Mouse (Mus musculus) kidney, postnatal 0 days (tissue): ENCODE data around the gene Efcab6. TPM values are rescaled to one million over a fixed set of nuclear protein-coding genes. Genes with fewer than 3 reads are reported as not detected.

Experiments used
- ATAC-seq: fragments of 200-750 bp; cut with Nextera tagmentation; replicated peaks from 2 replicates; pipeline ENCODE4 v1.8.0; 2017; ENCODE audit warnings: low read depth, moderate number of reproducible peaks, moderate TSS enrichment, moderate library complexity; ENCODE audit not compliant: low FRiP score
- DNase-seq: peaks from one replicate; pipeline ENCODE4 v3.0.0-alpha.2; 2016; ENCODE audit warnings: low spot score
- H3K27ac ChIP-seq: fragments of 300-500 bp; sonication (generic); 2 replicates; pipeline ENCODE4 v1.5.1; 2014; ENCODE audit warnings: mild to moderate bottlenecking
- H3K27me3 ChIP-seq: fragments of 300-500 bp; sonication (generic); 2 replicates; pipeline ENCODE4 v1.6.1; 2014; ENCODE audit warnings: low read length, mixed read lengths; ENCODE audit not compliant: insufficient read depth
- H3K36me3 ChIP-seq: fragments of 300-500 bp; sonication (generic); 2 replicates; pipeline ENCODE4 v1.6.1; 2014; ENCODE audit warnings: low read length, mixed read lengths; ENCODE audit not compliant: insufficient read depth
- H3K4me1 ChIP-seq: fragments of 300-500 bp; sonication (generic); replicated peaks from 2 replicates; pipeline ENCODE4 v1.6.1; 2014; ENCODE audit warnings: antibody characterized with exemption, low read length, mixed read lengths; ENCODE audit not compliant: insufficient read depth
- H3K4me2 ChIP-seq: fragments of 300-500 bp; sonication (generic); 2 replicates; pipeline ENCODE4 v1.6.1; 2014; ENCODE audit warnings: mild to moderate bottlenecking, low read length, moderate library complexity, mixed read lengths
- H3K4me3 ChIP-seq: fragments of 300-500 bp; sonication (generic); replicated peaks from 2 replicates; pipeline ENCODE4 v1.5.1; 2014; ENCODE audit warnings: low read depth, low read length
- H3K9ac ChIP-seq: fragments of 300-500 bp; sonication (generic); 2 replicates; pipeline ENCODE4 v1.6.1; 2014; ENCODE audit warnings: low read depth, low read length
- H3K9me3 ChIP-seq: fragments of 300-500 bp; sonication (generic); replicated peaks from 2 replicates; pipeline ENCODE4 v1.6.1; 2016; ENCODE audit warnings: low read length, inconsistent platforms, mixed read lengths
- CTCF ChIP-seq: IDR thresholded peaks from 2 replicates; pipeline ENCODE4 v1.5.1; 2016; ENCODE audit warnings: antibody characterized with exemption, low read depth, mild to moderate bottlenecking, moderate library complexity
- WGBS: fragments of 180-500 bp; shearing (Covaris S2); extraction: QIAGEN DNeasy Blood & Tissue Kit; methylation state at CpG from one replicate; pipeline ENCODE4 v1.1.7; 2014; 5-methylcytosine and 5-hydroxymethylcytosine counted together
- polyA plus RNA-seq: library from polyadenylated mRNA; unstranded; fragments of >200 nt; fragmentation: Nextera tagmentation; extraction: Ambion mirVana; gene quantifications from 2 replicates; pipeline ENCODE4 v1.2.1, GENCODE M21; 2015

The Efcab6 gene
- polyA plus RNA-seq, 1 experiment from 2014 or later, result 0.63 TPM

DNA sequence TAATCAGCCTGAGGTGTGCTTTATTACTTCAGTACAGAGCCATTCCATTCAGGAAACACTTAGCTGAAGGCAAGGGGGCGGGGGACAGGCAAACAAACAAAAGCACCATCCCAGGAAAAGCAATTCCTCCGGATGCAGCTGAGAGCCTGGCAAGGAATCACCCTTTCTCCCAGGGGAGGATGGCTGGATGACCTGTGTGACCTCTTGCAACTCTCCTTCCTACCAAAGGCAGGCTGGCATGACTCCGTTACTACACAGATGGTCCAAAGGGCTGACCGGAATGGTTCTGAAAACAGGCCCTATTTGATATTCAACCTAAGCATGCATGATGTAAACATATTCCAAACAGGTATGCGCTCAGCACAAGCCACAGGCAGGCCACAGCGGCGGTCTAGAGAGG lies 15.6 kb downstream of the Efcab6 start:
- no peak overlapping the region for H3K27ac ChIP-seq
- H3K27me3 ChIP-seq, result no peaks in the 10 kb centered on the region
- H3K4me1 ChIP-seq, result no peaks in the 10 kb centered on the region
- no peaks in the 10 kb centered on the region for H3K36me3 ChIP-seq
- WGBS, result 39% methylated on average over 7 of the region's 7 CpGs
- DNase-seq (no peak), ATAC-seq (no peak)
- TF ChIP-seq CTCF, result no peak
- no peak overlapping the region for H3K9ac ChIP-seq
- no peak overlapping the region for H3K4me3 ChIP-seq
- H3K4me2 ChIP-seq, result no peak overlapping the region
- peaks cover 2% of the 10 kb centered on the region; the same call in 1 of the 2 replicates for H3K9me3 ChIP-seq

DNA sequence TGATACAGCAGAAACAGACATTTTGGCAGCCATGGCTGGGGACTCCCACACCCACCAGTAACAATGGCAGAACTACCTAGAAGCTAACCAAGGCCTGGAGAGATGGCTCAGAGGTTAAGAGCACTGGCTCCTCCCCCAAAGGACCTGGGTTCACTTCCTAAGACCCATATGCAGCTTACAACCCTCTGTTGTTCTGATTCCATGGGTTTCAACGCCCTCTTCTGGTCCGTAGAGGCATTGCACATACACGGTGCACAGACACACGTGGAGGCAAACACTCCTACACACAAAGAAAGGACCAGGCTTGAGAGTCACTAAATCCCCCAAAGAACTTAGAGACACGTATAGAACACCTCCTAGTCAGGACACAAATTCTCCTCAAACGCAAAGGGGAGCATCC lies 19.6 kb downstream of the Efcab6 start:
- Histone ChIP-seq H3K4me2 (no peak overlapping the region), H3K4me3 (no peak overlapping the region), H3K4me1 (no peaks in the 10 kb centered on the region), H3K27ac (no peak overlapping the region), H3K36me3 (no peaks in the 10 kb centered on the region), H3K9ac (no peak overlapping the region), H3K9me3 (peaks cover 3% of the 10 kb centered on the region; the same call in 1 of the 2 replicates), H3K27me3 (no peaks in the 10 kb centered on the region)
- TF ChIP-seq CTCF, result no peak
- 89% methylated on average over 6 of the region's 6 CpGs for WGBS
- no peak for DNase-seq
- no peak for ATAC-seq

DNA sequence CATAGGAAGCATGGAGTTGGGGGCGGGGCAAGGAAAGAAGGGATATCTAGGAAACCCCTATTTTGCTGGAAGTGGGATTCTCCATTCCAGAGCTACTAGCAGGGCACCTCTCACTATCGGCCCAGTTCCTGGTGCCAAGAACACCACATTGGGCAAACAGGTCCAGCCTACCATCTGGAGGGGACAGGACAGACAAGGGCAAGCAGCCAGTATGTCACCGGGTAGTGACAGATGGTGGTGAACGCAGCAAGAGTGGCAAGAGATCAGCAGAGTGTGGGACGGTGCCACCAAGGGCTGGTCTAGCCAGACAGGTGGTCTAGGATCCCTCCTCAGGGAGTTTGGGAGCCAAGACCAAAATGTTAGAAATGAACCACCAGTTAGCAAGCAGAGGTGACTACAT lies 28.1 kb downstream of the Efcab6 start:
- H3K4me3 ChIP-seq, result no peak overlapping the region
- H3K4me1 ChIP-seq, result no peaks in the 10 kb centered on the region
- H3K9me3 ChIP-seq, result no peaks in the 10 kb centered on the region
- H3K27me3 ChIP-seq, result no peaks in the 10 kb centered on the region
- 88% methylated on average over 5 of the region's 5 CpGs for WGBS
- no peak for DNase-seq
- no peak overlapping the region for H3K4me2 ChIP-seq
- H3K36me3 ChIP-seq, result no peaks in the 10 kb centered on the region
- H3K27ac ChIP-seq, result no peak overlapping the region
- no peak for ATAC-seq
- no peak overlapping the region for H3K9ac ChIP-seq
- no peak for TF ChIP-seq CTCF

DNA sequence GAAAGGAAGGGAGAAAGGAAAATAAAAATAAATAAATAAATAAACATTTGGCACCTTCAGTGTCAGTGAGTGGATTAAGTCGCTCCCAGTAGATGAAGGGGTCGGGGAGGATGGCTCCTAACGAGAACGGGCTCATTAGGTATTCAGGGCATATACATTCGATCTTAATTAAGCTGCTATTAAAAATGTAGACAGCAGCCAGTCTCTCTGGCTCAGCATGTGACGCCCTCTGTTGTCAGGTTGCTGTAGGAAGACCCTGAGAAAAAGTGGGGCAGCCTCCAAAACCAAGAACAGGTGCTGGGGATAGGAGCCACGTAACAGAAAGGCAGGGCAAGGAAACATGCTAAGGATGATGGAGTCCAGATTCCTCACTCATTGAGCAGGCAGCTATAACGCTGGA lies 39.5 kb downstream of the Efcab6 start:
- ATAC-seq (no peak), DNase-seq (no peak)
- H3K27ac ChIP-seq, result no peak overlapping the region
- TF ChIP-seq CTCF, result no peak
- H3K4me3 ChIP-seq, result no peak overlapping the region
- H3K9ac ChIP-seq, result no peak overlapping the region
- 76% methylated on average over 8 of the region's 8 CpGs for WGBS
- no peaks in the 10 kb centered on the region for H3K4me1 ChIP-seq
- H3K27me3 ChIP-seq, result no peaks in the 10 kb centered on the region
- no peaks in the 10 kb centered on the region for H3K36me3 ChIP-seq
- no peaks in the 10 kb centered on the region for H3K9me3 ChIP-seq
- no peak overlapping the region for H3K4me2 ChIP-seq

DNA sequence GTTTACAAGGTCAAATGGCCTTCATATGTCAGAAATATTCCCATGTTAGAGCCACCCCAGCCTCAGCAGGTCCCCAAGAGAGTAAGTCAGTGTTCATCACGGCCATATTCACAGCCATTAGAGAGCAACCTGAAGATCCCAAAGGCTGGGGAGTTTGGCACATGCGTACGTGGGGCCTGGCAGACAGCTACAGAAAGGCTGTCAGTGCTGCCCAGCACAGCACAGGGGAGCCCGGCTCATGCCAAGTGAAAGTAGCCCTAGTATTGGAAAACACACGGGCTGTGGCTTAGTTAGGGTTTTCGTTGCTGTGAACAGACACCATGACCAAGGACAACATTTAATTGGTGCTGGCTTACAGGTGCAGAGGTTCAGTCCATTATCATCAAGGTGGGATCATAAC lies 40.3 kb downstream of the Efcab6 start:
- Histone ChIP-seq H3K36me3 (no peaks in the 10 kb centered on the region), H3K4me2 (no peak overlapping the region), H3K27ac (no peak overlapping the region), H3K4me1 (no peaks in the 10 kb centered on the region), H3K4me3 (no peak overlapping the region), H3K27me3 (no peaks in the 10 kb centered on the region), H3K9me3 (no peaks in the 10 kb centered on the region), H3K9ac (no peak overlapping the region)
- ATAC-seq (no peak), DNase-seq (no peak)
- 89% methylated on average over 6 of the region's 6 CpGs for WGBS
- TF ChIP-seq CTCF, result no peak

DNA sequence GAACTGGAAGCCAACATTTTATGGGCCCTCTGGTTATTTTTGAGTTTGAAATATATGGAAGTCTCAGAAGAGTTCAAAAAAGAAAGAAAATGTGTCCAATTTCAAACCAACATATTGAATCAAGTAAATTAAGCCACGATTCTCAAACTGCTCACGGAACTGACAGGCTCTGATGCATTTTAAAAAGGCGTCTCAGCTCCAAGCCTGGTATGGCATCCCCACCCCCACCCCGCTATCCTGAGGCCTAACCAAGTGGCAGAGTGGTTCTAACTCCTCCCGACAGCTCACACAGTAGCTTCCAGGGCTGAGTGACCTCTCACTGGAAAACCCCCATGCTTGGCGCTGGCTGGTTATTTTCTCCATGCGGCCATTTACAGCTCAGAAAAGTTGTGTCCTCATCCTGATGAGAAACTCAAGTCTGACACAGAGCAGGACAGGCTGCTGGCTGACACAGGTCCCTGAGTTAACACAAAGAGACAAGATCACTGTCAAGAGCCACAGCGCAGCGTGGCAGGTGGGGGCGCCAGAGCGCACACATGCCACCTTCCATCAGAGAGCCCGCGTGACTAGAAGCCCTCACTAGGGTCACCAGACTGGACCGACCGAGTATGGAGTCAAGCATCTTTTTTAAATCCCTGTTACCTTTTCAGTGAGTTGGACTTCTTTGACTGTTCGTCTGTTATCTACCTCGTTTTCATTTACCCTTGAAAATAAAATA lies 55.7 kb downstream of the Efcab6 start:
- H3K4me1 ChIP-seq, result no peaks in the 10 kb centered on the region
- no peak for TF ChIP-seq CTCF
- H3K27ac ChIP-seq, result no peak overlapping the region
- no peak for ATAC-seq
- no peak overlapping the region for H3K4me2 ChIP-seq
- DNase-seq, result no peak
- no peaks in the 10 kb centered on the region for H3K27me3 ChIP-seq
- no peaks in the 10 kb centered on the region for H3K9me3 ChIP-seq
- H3K36me3 ChIP-seq, result no peaks in the 10 kb centered on the region
- no peak overlapping the region for H3K9ac ChIP-seq
- WGBS, result 53% methylated on average over 17 of the region's 17 CpGs
- no peak overlapping the region for H3K4me3 ChIP-seq

DNA sequence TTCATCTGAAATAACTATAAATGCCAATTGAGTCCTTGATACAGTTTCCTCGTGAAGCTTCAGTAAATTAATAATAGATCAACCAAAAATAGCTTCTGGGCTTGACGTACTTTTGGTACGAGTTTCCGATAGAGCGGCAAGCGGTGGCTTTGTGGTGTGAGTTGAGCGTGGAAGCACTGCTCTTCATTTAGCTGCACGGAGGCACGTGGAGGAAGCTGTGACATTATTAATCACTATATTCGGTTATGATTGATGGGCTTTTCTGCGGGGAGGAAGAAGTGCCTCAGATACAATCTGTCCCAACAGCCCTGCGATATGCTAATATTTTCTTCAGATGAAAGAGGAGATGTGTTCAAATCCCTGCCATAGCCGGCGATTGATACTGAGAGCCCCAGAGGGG lies 60.9 kb downstream of the Efcab6 start:
- H3K27ac ChIP-seq, result no peak overlapping the region
- H3K27me3 ChIP-seq, result no peaks in the 10 kb centered on the region
- ATAC-seq (no peak), DNase-seq (no peak)
- 87% methylated on average over 14 of the region's 14 CpGs for WGBS
- H3K4me2 ChIP-seq, result no peak overlapping the region
- no peak overlapping the region for H3K9ac ChIP-seq
- no peaks in the 10 kb centered on the region for H3K36me3 ChIP-seq
- no peaks in the 10 kb centered on the region for H3K9me3 ChIP-seq
- TF ChIP-seq CTCF, result no peak
- no peaks in the 10 kb centered on the region for H3K4me1 ChIP-seq
- no peak overlapping the region for H3K4me3 ChIP-seq
